Mouse (Mus musculus) testis, adult 2 months (tissue): Measurements from ENCODE around the gene Rcn1.

ENCODE experiments used
- CTCF ChIP-seq: fragments of 200-500 bp; IDR thresholded peaks from 2 replicates; pipeline ENCODE4 v1.5.1; 2012; ENCODE audit warnings: low read depth, mild to moderate bottlenecking, inconsistent platforms, low read length, moderate library complexity; ENCODE audit not compliant: control insufficient read depth, insufficient read depth, insufficient replicate concordance
- POLR2A ChIP-seq: fragments of 200-500 bp; IDR thresholded peaks from 2 replicates; pipeline ENCODE4 v1.6.1; 2012; ENCODE audit warnings: low read depth, mild to moderate bottlenecking, inconsistent platforms, low read length, moderate library complexity; ENCODE audit not compliant: control insufficient read depth

DNA sequence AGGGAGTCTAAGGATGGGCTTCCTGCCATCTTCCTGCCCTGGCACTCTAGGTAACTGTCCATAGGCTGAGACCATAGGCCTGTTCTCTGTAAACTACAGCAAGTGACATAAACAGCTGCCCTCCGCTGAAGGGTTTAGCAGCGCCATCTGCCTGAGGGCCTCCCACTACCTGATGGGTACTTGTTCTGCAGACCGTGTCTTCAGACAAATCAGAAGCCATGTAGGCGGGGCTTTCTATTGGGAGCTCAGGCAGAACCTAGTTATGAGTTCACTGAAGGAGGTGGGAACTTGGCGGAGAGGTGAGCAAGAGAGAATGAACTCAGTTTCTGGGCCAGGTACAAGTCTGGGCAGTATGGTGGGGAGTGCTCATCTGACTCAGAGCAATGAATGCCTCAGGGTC is 26.4 kb downstream of the Rcn1 start:
- TF ChIP-seq POLR2A (no peak), CTCF (no peak)
